Mouse (Mus musculus) heart, postnatal 36 days (tissue): Measurements from ENCODE around the gene Xrcc4. TPM values are rescaled to one million over a fixed set of nuclear protein-coding genes. Genes with fewer than 3 reads are reported as not detected.

Experiments used
- DNase-seq, 2 experiments: peaks; one replicate each; pipeline ENCODE4 v3.0.0; 2021 to 2022
- intact Hi-C: fragments of 180-260 bp; cut with DNase I; formaldehyde crosslinking; loops from one replicate; pipeline ENCODE4 v1.15.1; 2025
- total RNA-seq, 2 experiments: library from RNA; stranded (reverse); gene quantifications; 2 replicates each; pipeline ENCODE4 v1.2.3; 2021

Gene Xrcc4
- total RNA-seq, 2 experiments from 2014 or later = 10.1 to 16.0 TPM

- peak in 1 of 2 experiments; percentile 22 for DNase-seq
- intact Hi-C loops = loop anchor here (5.0 kb wide), 1 partner anchor 346 kb away; the partner anchor contains the start of genes Tmem167 and Xrcc4
These were observed 348.3 kb downstream of the Xrcc4 start for GRCm38 (mm10) chr13:89741116-89741551.

- intact Hi-C loops = loop anchor here (5.0 kb wide), 1 partner anchor 347 kb away; the partner anchor contains the start of genes Tmem167 and Xrcc4
- DNase-seq = peak; percentile 55 to 74
These were observed 348.9 kb downstream of the Xrcc4 start for GRCm38 (mm10) chr13:89740243-89741115.

- no peak for DNase-seq
- intact Hi-C loops = loop anchor here (5.0 kb wide), 1 partner anchor 348 kb away; the partner anchor contains the start of genes Tmem167 and Xrcc4
These were observed 349.6 kb downstream of the Xrcc4 start for GRCm38 (mm10) chr13:89739696-89740242.

GRCm38 (mm10) chr13:89738776-89739695 is 350.4 kb downstream of the Xrcc4 start:
- intact Hi-C loops = no loop called here
- DNase-seq = peak; percentile 81 to 84

GRCm38 (mm10) chr13:89738275-89738674 is 351.1 kb downstream of the Xrcc4 start:
- DNase-seq = no peak
- intact Hi-C loops = no loop called here

- intact Hi-C loops = no loop called here
- DNase-seq = no peak
These were observed 354.3 kb downstream of the Xrcc4 start for GRCm38 (mm10) chr13:89735111-89735510.

- no peak for DNase-seq
- intact Hi-C loops = no loop called here
These were observed 362.9 kb downstream of the Xrcc4 start for GRCm38 (mm10) chr13:89726492-89726891.

Other genes with a start within 250 kb of the Xrcc4 start
- 1 to 10 TPM; 5.0 to 6.9 TPM for gene Tmem167, start 485 bp downstream of the Xrcc4 start, total RNA-seq